Mouse (Mus musculus) spleen, postnatal 10 days (tissue): Measurements from ENCODE around the gene Gm42417.

Experiments used
- DNase-seq, 2 experiments: peaks; one replicate each; pipeline ENCODE4 v3.0.0; 2021 to 2022; ENCODE audit warnings: low spot score in 2 of 2

The Gm42417 gene

GRCm38 (mm10) chr1:36539186-36539585 lies at the start of gene Gm42417:
TSS of gene Gm42417 (minus strand) at chr1:36539429.
- no peak for DNase-seq

DNA sequence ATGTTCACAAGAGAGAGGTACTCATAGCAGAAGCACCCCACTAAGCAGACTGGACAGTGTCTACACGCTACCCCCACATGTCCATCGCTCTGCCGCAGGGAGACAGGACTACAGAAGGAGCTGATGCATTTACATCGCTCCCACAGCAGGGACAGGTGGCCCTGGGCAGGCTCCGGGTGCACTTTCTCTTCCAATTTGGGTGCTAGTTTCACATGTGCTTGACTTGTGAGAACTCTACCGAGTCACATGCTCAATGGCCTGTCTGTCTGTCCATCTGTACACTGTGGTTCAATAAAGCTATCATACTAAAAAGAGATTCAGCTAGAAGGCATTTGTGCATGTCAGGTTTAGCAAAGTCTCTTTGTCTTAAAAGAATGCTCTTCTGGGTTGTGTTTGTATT lies 48.6 kb upstream of the Gm42417 start:
- DNase-seq = no peak

DNA sequence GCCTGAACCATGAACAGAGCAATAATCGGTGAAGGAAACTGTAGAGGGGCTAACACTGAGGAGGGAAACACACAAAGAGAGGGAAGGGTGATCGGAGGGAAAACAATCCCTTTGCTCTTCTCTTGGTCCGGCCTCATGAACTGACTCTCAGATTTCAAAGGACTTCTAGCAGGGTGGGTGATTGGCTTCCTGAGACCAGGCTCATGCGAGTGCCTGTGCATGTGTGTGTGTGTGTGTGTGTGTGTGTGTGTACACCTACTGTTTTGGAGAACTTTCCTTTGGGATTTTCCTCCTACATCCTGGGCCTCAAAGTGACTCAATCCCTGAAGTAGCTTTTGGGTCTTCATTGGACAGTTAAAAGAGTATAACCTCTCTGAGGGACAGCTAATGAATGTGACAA lies 47.1 kb upstream of the Gm42417 start:
- no peak for DNase-seq

- DNase-seq = no peak
These were observed 44.3 kb upstream of the Gm42417 start for GRCm38 (mm10) chr1:36583408-36584116.

DNA sequence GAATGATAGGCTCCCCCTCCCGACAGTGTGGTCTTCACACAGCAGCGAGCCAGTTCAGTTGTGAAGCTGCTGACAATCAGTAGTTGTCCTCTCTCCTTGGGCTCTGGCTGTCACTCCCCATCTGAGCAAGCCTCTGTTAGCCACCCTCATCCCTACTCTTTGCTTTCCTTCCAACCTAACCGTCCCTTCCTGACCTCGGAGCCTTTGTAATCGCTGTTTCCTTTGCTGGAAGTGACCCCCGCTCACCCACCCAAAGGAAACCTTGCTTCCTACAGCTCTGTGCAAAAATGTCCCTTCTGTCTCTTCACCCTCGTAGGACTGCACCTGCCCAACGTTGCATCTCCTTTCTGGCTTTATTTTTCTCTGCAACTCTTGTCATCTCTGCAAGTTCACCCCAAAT lies 43.0 kb upstream of the Gm42417 start:
- no peak for DNase-seq

GRCm38 (mm10) chr1:36581260-36581659 lies 42.0 kb upstream of the Gm42417 start:
- DNase-seq = no peak

- DNase-seq = peak in 1 of 2 experiments; percentile 36
These were observed 41.4 kb upstream of the Gm42417 start for GRCm38 (mm10) chr1:36580384-36581207.

DNA sequence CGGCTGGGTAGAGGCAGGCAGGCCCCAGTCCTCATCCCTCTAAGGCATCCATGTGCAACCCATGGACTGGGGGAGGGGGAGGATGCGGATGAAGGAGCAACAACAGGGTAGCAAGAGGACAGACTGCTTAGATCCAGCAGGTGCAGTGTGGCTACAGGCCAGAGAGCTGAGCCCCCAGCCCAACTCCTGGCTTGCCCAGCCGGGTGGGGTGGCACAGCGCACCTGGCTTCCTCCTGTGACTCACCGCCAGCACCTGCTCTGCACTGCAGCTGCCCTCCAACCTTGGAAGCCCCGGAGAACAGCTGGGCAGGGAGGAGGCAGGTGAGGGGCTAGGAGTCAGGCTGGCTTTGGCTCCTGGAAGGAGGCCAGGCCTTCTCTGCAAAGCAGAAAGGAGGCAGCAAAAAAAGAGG lies 40.8 kb upstream of the Gm42417 start:
- DNase-seq = no peak

DNA sequence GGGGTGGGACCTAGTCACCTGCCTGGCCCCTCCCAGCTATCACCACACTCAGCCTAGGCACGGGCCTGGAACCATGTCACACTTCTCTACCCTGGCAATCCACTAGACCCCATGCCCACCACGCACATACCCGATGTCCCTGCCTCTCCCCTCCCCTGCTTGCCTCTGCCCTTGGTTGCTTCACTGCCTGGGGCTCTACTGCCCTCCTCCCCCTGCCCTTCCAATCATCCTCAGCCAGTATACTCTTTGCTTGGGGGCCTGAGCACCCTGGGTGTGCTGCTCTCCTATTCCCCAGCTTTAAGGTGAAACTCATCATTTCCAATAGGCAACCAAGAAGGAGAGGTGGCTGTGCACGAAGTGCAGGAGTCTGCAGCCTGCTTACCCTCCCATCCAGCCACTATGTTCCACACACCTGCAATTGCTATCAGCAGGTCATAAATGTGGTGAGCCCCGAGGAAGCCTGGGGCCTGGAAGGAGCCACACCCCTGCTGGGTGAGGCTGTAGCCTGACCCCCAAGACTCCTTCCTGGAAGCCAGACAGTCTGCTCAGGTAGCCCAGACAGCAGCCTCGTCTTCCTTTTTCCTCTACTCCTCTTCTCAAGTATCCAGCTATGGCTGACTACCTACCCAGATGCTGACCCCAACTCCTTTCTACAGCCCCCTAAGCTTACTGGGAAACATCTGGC lies 37.9 kb upstream of the Gm42417 start:
- no peak for DNase-seq

- DNase-seq = no peak
These were observed 36.1 kb upstream of the Gm42417 start for GRCm38 (mm10) chr1:36575347-36575746.

- DNase-seq = no peak
These were observed 35.1 kb upstream of the Gm42417 start for GRCm38 (mm10) chr1:36574196-36574955.

DNA sequence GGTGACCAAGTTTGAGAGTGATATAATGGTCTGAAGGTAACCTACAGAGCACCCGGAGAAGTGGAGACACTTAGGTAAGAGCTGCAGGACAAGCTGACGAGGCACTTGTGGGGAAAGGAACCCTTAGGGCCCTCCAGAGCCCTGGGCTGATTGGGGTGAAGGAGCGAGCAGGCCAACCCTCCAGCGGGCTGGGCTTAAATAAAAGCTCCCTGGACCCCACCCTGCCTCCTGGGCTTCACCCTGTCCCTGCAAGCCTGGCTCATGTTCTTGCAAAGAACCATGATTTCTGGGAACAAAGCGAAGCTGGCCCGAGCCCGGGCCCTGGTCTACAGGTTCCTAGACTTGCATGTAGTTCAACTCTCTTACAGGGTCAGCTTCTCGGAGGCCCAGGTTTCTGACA lies 34.3 kb upstream of the Gm42417 start:
- no peak for DNase-seq

- no peak for DNase-seq
These were observed 33.5 kb upstream of the Gm42417 start for GRCm38 (mm10) chr1:36572709-36573108.

GRCm38 (mm10) chr1:36572140-36572700 lies 33.0 kb upstream of the Gm42417 start:
- no peak for DNase-seq

DNA sequence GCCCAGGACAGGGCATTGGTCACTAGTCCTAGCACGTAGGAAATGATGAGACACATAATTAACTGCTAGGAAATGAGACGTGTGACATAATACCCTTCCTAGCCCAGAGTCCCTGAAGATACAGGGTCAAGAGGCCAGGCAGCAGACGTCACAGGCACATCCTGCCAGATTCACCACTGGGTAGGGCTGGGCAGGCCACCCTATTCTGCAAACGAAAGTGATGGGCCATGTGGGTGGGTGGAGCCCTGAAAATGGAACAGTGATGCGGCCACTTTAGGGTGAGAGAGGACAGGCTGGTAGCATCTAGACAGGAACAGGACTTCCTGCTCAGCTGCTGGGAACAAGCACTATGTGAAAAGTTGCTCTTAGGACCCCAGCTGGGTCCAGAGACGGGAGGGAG lies 32.4 kb upstream of the Gm42417 start:
- DNase-seq = peak in 1 of 2 experiments; percentile 39

GRCm38 (mm10) chr1:36570320-36570719 lies 31.1 kb upstream of the Gm42417 start:
- no peak for DNase-seq

GRCm38 (mm10) chr1:36569694-36570276 lies 30.6 kb upstream of the Gm42417 start:
- no peak for DNase-seq

DNA sequence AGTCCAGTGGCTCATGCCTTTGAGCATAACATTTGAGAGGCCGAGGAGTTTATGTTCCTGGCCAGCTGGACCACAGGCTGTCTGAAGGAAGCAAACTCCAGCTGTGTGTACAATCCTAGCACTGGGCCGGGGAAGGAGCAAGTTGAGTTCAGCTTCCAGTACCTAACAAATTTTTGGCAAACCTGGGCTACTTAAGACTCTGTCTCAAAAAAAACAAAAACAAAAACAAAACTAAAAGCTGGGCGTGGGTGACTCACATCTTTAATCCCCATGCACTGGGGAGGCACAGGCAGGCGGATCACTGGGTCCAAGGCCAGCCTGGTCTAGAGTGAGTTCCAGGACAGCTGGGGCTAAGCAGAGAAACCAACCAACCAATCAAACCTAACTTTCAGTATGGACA lies 29.5 kb upstream of the Gm42417 start:
- no peak for DNase-seq

DNA sequence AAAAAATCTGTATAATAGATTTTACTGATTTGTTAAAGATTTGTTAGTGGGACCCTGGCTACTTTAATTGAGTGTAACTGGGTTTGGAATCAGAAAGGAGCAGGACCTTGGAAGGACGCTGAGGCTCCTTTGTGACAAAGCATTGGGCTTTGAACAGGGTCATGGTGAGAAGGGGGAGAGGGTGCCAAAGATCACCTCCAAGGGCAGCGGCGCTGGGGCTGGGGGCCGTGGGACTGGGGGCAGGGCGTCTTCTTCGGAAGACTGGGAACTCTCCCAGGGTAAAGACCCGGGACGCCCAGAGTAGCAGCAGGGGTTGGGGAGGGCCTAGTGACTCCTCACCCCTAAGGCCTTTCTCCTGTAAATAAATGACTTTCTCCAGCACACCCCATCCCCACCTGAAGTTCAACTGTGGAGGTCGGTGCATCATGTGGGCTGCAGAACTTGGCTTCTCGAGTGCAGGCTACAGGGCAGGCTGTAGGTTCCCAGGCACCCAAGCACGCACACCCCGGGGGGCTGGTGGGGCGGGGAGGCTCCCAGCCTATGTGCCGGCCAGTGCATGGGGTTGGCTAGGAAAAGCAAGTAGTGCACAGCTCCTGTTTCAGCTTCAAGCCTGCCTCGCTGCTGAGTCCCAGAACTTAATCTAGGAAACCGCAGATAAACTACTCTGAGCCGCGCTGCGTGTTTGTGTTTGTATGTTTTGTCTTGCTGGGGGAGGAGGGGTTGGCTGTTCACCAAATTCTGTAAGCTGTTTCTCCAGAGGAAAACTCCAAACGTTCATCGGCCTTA lies 28.8 kb upstream of the Gm42417 start:
- no peak for DNase-seq

DNA sequence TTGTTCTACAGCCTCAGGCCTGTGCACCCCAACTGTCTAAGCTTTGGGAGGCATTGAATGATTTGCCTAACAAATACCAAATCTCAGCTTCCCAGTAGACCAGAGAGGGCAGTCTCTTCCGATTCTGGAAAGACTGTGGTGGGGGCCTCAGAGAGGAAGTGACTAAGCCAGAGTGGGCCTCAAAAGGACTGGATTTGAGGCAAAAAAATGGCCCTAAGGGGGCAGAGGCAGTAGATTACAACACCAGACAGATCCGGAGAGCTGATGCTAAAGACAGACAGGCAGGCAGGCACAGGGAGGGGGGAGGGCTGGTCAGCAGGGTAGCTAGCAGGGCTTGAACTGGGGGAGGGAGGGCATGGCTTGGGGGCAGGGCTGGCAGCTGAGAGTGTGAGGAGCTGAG lies 27.2 kb upstream of the Gm42417 start:
- DNase-seq = no peak
